Mouse (Mus musculus) liver, embryonic 14.5 days (tissue): ENCODE results near the gene Cisd3. TPM values are rescaled to one million over a fixed set of nuclear protein-coding genes. Genes with fewer than 3 reads are reported as not detected.
"Not testable (repeated sequence)": the region's sequence is repeated elsewhere in the genome, so short reads cannot be mapped to it uniquely, and the experiment has no call there.

ENCODE experiments used
- ATAC-seq: fragments of 200-750 bp; cut with Nextera tagmentation; 2 replicates; pipeline ENCODE4 v1.8.0; 2017; ENCODE audit warnings: moderate number of reproducible peaks, mild to moderate bottlenecking, moderate library complexity; ENCODE audit not compliant: insufficient read depth
- DNase-seq, 3 experiments: peaks; one replicate each; pipeline ENCODE4 v3.0.0-alpha.2; 2012 to 2013; ENCODE audit warnings: low read depth in 3 of 3, low spot score in 3 of 3
- H3K27ac ChIP-seq: fragments of 300-500 bp; sonication (generic); 2 replicates; pipeline ENCODE4 v1.5.1; 2014; ENCODE audit warnings: moderate library complexity, mild to moderate bottlenecking, control low read depth, inconsistent platforms
- H3K27me3 ChIP-seq: fragments of 300-500 bp; sonication (generic); 2 replicates; pipeline ENCODE4 v1.6.1; 2014; ENCODE audit warnings: mild to moderate bottlenecking, low read length, moderate library complexity; ENCODE audit not compliant: control insufficient read depth, insufficient read depth
- H3K36me3 ChIP-seq: fragments of 300-500 bp; sonication (generic); replicated peaks from 2 replicates; pipeline ENCODE4 v1.6.1; 2014; ENCODE audit warnings: low read depth; ENCODE audit not compliant: control insufficient read depth, insufficient read depth
- H3K4me1 ChIP-seq, 2 experiments: fragments of 200-500 bp in 1 of 2; fragments of 300-500 bp in 1 of 2; sonication (generic) in 1 of 2; replicated peaks; 2 replicates each; pipeline ENCODE4 v1.6.1; 2012 to 2014; ENCODE audit warnings: antibody characterized with exemption in 1 of 2, inconsistent platforms in 1 of 2, low read length in 1 of 2; ENCODE audit not compliant: control insufficient read depth in 2 of 2, insufficient read depth in 2 of 2
- H3K4me2 ChIP-seq: fragments of 300-500 bp; sonication (generic); 2 replicates; pipeline ENCODE4 v1.6.1; 2014; ENCODE audit warnings: low read depth, mild to moderate bottlenecking, control low read depth, moderate library complexity
- H3K4me3 ChIP-seq, 2 experiments: fragments of 200-500 bp in 1 of 2; fragments of 300-500 bp in 1 of 2; sonication (generic) in 1 of 2; 2 replicates each; pipeline ENCODE4 v1.5.1; 2012 to 2014; ENCODE audit warnings: low read depth in 2 of 2, low read length in 2 of 2, mild to moderate bottlenecking in 2 of 2, control low read depth in 1 of 2, inconsistent platforms in 1 of 2, moderate library complexity in 1 of 2; ENCODE audit not compliant: insufficient read depth in 1 of 2
- H3K9ac ChIP-seq: fragments of 300-500 bp; sonication (generic); replicated peaks from 2 replicates; pipeline ENCODE4 v1.6.1; 2014; ENCODE audit warnings: mild to moderate bottlenecking, control low read depth, moderate library complexity
- H3K9me3 ChIP-seq: fragments of 300-500 bp; sonication (generic); 2 replicates; pipeline ENCODE4 v1.6.1; 2016; ENCODE audit warnings: low read length, mixed read lengths; ENCODE audit not compliant: control insufficient read depth
- CTCF ChIP-seq: IDR thresholded peaks from 2 replicates; pipeline ENCODE4 v1.5.1; 2016; ENCODE audit warnings: antibody characterized with exemption, low read depth, control low read depth
- EP300 ChIP-seq: IDR thresholded peaks from 2 replicates; pipeline ENCODE4 v1.6.1; 2016; ENCODE audit warnings: antibody characterized with exemption, low read depth
- WGBS: fragments of 180-500 bp; shearing (Covaris S2); extraction: QIAGEN DNeasy Blood & Tissue Kit; methylation state at CpG from one replicate; pipeline ENCODE4 v1.1.7; 2014; ENCODE audit not compliant: insufficient replicate concordance; 5-methylcytosine and 5-hydroxymethylcytosine counted together
- polyA plus RNA-seq, 2 experiments: library from polyadenylated mRNA; depleted of rRNA in 1 of 2; stranded (reverse) in 1 of 2; unstranded in 1 of 2; fragments of >200 nt; fragmentation: Nextera tagmentation in 1 of 2; extraction: Ambion mirVana in 1 of 2; gene quantifications; 2 replicates each; pipeline versions ENCODE4 v1.2.1 to v1.2.3; 2012 to 2014

Cisd3 gene
- polyA plus RNA-seq (2012; rRNA removed) = 3.0 and 4.9 TPM in 2 replicates
- polyA plus RNA-seq (2014; fragmentation: Nextera tagmentation; extraction: Ambion mirVana) = 10.0 and 11.4 TPM in 2 replicates

DNA sequence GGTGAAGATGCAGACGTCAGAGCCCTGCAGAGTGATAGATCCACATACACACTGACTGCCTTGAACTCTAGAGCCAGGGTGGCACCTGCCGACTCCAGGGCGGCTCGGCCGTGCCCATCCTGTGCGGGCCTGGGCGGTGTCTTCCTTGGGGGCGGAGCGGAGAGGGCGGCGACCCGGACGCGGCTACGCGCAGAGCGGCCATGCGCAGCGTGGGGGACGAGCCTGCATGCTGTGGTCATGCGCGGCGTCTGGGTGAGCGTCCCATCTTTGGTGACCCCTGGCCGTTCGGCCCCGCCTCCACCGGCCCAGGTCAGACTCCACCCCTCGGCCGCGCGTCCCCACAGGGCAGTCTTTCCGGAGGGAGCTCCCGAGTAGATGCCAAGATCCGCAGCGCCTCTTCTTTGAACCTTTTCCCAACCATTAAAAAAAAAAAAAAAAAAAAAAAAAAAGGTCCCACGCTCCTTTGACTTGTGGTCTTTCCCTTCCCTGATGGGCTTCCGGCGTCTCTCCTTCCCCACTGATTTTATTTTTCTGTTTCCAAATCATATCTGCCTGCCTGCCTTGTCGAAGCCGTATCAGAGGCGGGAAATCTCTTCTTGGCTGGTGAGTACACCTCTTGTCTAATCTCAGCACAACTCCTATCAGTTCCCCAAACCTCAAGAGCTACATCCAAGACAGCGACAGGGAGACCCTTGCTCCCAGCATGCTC is at the start of gene Cisd3:
Gene Cisd3, plus strand, starts transcription at position 214 of the 709 bp plus-strand sequence.
- no peak within 1 kb of the TSS for H3K9ac ChIP-seq
- ATAC-seq = peak; percentile 79
- H3K27ac ChIP-seq = no peak within 1 kb of the TSS
- H3K4me3 ChIP-seq = peak within 1 kb of the TSS; percentile 8 to 47
- under 1% methylated on average over 43 of the region's 43 CpGs for WGBS
- H3K27me3 ChIP-seq = no peaks in the 10 kb centered on the region
- H3K36me3 ChIP-seq = no peaks in the 10 kb centered on the region
- peaks cover 0 to 6% of the 10 kb centered on the region in 2 experiments; a peak in 1 of 4 replicates for H3K4me1 ChIP-seq
- TF ChIP-seq CTCF (no peak), EP300 (no peak)
- H3K4me2 ChIP-seq = peak within 1 kb of the TSS; percentile 25
- peak in 2 of 3 experiments; percentile 39 to 41 for DNase-seq
- no peaks in the 10 kb centered on the region for H3K9me3 ChIP-seq

DNA sequence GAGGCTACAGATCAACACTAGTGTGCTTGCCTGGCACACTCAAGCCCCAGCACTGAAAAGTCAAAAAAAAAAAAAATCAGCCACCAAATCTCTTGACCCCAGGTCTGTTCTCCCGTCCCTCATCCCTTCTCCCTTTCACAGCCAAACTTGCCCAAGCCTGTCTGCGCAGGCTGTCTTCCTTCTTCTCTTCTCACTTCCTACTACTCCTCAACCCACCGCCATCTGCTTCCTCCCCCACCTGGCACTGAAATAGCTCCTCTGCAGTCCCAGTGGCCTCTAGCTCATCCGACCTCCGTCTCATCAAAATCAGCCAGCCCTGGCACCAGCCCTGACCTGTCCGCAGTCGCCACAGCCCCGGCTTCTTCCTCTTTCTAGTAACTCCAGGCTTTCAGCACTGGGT is 44.0 kb upstream of the Cisd3 start:
- DNase-seq = no peak
- Histone ChIP-seq H3K9me3 (no peaks in the 10 kb centered on the region), H3K9ac (no peak overlapping the region), H3K4me3 (no peak overlapping the region), H3K4me2 (no peak overlapping the region), H3K27ac (no peak overlapping the region), H3K4me1 (no peaks in the 10 kb centered on the region), H3K36me3 (no peaks in the 10 kb centered on the region), H3K27me3 (no peaks in the 10 kb centered on the region)
- ATAC-seq = no peak
- WGBS = 8% methylated on average over 8 of the region's 8 CpGs
- TF ChIP-seq CTCF (no peak), EP300 (no peak)

DNA sequence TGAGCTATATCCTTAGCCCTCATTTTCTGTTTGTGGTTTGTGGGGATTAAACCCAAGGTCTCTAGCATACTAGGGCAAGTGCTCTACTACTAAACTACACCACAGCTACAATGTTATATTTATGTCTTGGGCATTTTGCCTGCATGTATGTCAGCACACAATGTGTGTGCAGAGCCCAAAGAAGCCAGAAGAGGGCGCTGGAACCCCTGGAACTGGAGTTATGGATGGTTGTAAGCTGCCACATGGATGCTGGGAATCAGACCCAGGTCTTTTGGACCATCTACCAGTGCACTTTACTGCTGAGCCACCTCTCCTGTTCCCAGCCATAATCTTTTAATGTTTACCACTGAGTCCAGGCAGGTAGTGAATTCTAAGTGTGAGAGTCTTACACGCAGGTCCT is 42.9 kb upstream of the Cisd3 start:
- Histone ChIP-seq H3K9ac (no peak overlapping the region), H3K9me3 (no peaks in the 10 kb centered on the region), H3K4me2 (no peak overlapping the region), H3K4me3 (no peak overlapping the region), H3K4me1 (no peaks in the 10 kb centered on the region), H3K36me3 (no peaks in the 10 kb centered on the region), H3K27me3 (no peaks in the 10 kb centered on the region), H3K27ac (no peak overlapping the region)
- WGBS = 34% methylated on average over 2 of the region's 2 CpGs
- TF ChIP-seq EP300 = no peak
- peak; percentile 35 for TF ChIP-seq CTCF
- DNase-seq = no peak
- no peak for ATAC-seq

DNA sequence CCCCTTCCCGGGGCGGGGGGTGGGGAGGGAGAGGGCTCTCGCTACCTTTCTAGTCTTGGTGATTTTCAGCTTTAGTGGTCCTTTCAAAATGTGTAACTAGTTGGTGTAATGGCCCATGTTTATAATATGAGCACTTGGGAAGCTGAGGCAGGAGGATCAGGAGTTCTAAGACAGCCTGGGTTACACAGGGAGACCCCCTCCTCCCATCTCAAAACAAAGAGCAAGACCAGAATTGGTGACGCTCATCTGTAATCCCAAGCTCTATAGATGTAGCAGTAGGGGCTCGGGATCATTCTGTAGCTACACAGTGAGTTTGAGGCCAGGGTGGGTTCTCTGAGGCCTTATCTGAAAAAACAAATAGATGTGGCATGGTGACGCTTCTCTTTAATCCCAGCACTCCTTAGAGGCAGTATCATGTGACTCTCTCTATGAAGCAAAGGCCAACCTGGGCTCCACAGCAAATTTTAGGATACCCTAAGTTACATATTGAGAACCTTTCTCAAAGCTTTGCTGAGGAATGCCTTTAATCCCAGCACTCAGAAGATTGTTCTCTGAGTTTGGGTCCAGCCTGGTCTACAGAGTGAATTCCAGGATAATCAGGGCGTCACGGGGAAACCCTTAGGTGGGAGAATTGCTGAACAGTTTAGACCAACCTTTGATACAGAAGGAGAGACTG is 42.1 kb upstream of the Cisd3 start:
- DNase-seq (no peak), ATAC-seq (no peak)
- no peak overlapping the region for H3K9ac ChIP-seq
- no peak overlapping the region for H3K27ac ChIP-seq
- H3K4me3 ChIP-seq = no peak overlapping the region
- 53% methylated on average over 8 of the region's 8 CpGs for WGBS
- no peak overlapping the region for H3K4me2 ChIP-seq
- H3K9me3 ChIP-seq = no peaks in the 10 kb centered on the region
- H3K4me1 ChIP-seq = no peaks in the 10 kb centered on the region
- no peaks in the 10 kb centered on the region for H3K36me3 ChIP-seq
- no peaks in the 10 kb centered on the region for H3K27me3 ChIP-seq
- TF ChIP-seq CTCF = no peak
- TF ChIP-seq EP300 = no peak

GRCm38 (mm10) chr11:97644834-97645233 is 40.8 kb upstream of the Cisd3 start:
- Histone ChIP-seq H3K27me3 (no peaks in the 10 kb centered on the region), H3K27ac (no peak overlapping the region), H3K4me2 (no peak overlapping the region), H3K9me3 (no peaks in the 10 kb centered on the region), H3K4me1 (no peaks in the 10 kb centered on the region), H3K9ac (no peak overlapping the region), H3K36me3 (no peaks in the 10 kb centered on the region), H3K4me3 (no peak overlapping the region)
- DNase-seq (no peak), ATAC-seq (no peak)
- no peak for TF ChIP-seq EP300
- TF ChIP-seq CTCF = peak; percentile 70
- WGBS = 5% methylated on average over 6 of the region's 6 CpGs

DNA sequence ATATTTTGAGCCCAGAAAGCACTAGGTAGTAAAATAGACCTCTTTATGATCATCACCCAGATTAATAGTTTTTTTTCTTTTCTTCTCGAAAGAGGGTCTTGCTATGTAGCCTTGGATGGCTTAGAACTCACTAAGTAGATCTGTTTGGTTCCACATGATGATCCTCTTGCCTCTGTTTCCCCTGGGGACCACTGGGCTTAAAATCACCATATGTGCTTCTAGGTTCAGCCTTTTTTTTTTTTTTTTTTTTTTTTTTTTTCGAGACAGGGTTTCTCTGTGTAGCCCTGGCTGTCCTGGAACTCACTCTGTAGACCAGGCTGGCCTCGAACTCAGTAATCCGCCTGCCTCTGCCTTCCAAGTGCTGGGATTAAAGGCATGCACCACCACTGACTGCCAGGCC is 37.1 kb upstream of the Cisd3 start:
- H3K4me3 ChIP-seq, H3K9me3 ChIP-seq, H3K27me3 ChIP-seq, ATAC-seq, H3K9ac ChIP-seq, H3K4me1 ChIP-seq, H3K27ac ChIP-seq, H3K36me3 ChIP-seq, DNase-seq, H3K4me2 ChIP-seq: not testable (repeated sequence)
- WGBS = 45% methylated on average over 4 of the region's 4 CpGs
